Mouse (Mus musculus) kidney, adult 2 months (tissue): ENCODE measurements around the gene Pex7. TPM values are rescaled to one million over a fixed set of nuclear protein-coding genes. Genes with fewer than 3 reads are reported as not detected.

Experiments
- DNase-seq: peaks from one replicate; pipeline ENCODE4 v3.0.0; 2021
- H3K27ac ChIP-seq: fragments of 200-500 bp; 2 replicates; pipeline ENCODE4 v1.5.1; 2012; ENCODE audit warnings: low read depth, low read length, control low read depth, inconsistent platforms; ENCODE audit not compliant: insufficient read depth
- H3K27me3 ChIP-seq: fragments of 200-500 bp; replicated peaks from 2 replicates; pipeline ENCODE4 v1.6.1; 2012; ENCODE audit warnings: mild to moderate bottlenecking, moderate library complexity, low read length, inconsistent platforms; ENCODE audit not compliant: control insufficient read depth, insufficient read depth
- H3K36me3 ChIP-seq: fragments of 200-500 bp; 2 replicates; pipeline ENCODE4 v1.6.1; 2012; ENCODE audit warnings: mild to moderate bottlenecking, moderate library complexity, low read length, inconsistent platforms; ENCODE audit not compliant: control insufficient read depth, insufficient read depth
- H3K4me1 ChIP-seq: fragments of 200-500 bp; 2 replicates; pipeline ENCODE4 v1.6.1; 2011; ENCODE audit warnings: low read length; ENCODE audit not compliant: control insufficient read depth, insufficient read depth
- H3K4me3 ChIP-seq: fragments of 200-500 bp; 2 replicates; pipeline ENCODE4 v1.5.1; 2011; ENCODE audit warnings: mild to moderate bottlenecking, low read depth, low read length, control low read depth; ENCODE audit not compliant: insufficient read depth
- CTCF ChIP-seq: fragments of 200-500 bp; conservative IDR thresholded peaks from 2 replicates; pipeline ENCODE4 v1.5.1; 2011; ENCODE audit warnings: low read depth, mild to moderate bottlenecking, control low read depth, low read length, moderate library complexity, mixed read lengths; ENCODE audit not compliant: insufficient read depth, insufficient read length
- POLR2A ChIP-seq: fragments of 200-500 bp; IDR thresholded peaks from one replicate; pipeline ENCODE4 v1.6.1; 2011; ENCODE audit warnings: low read depth, low read length, control low read depth
- WGBS: fragments of 180-500 bp; shearing (Covaris S2); methylation state at CpG from one replicate; pipeline ENCODE4 v1.1.7; 2018; 5-methylcytosine and 5-hydroxymethylcytosine counted together
- polyA plus RNA-seq: library from polyadenylated mRNA; depleted of rRNA; stranded (reverse); fragments of >200 nt; gene quantifications from 2 replicates; pipeline ENCODE4 v1.2.3, GENCODE M21; 2012

Gene Pex7
- polyA plus RNA-seq, 1 experiment = 87.4 TPM

GRCm38 (mm10) chr10:19940626-19941025 lies 33.1 kb upstream of the Pex7 start:
- TF ChIP-seq CTCF (no peak), POLR2A (no peak)
- peak overlapping the region; percentile 22 for H3K27ac ChIP-seq

GRCm38 (mm10) chr10:19940127-19940526 lies 32.6 kb upstream of the Pex7 start:
- H3K27ac ChIP-seq = peak overlapping the region; percentile 22
- TF ChIP-seq POLR2A = no peak
- TF ChIP-seq CTCF = no peak
- DNase-seq = peak; percentile 37
- WGBS = 55% methylated on average over 7 of the region's 7 CpGs
- H3K4me3 ChIP-seq = no peak overlapping the region
- H3K27me3 ChIP-seq = no peaks in the 10 kb centered on the region
- peaks cover 43% of the 10 kb centered on the region for H3K4me1 ChIP-seq
- no peaks in the 10 kb centered on the region for H3K36me3 ChIP-seq

More at GRCm38 (mm10) chr10:19940626-19941025, 33.1 kb upstream of the Pex7 start:
- peaks cover 48% of the 10 kb centered on the region for H3K4me1 ChIP-seq
- no peak overlapping the region for H3K4me3 ChIP-seq
- DNase-seq = peak; percentile 39
- no peaks in the 10 kb centered on the region for H3K27me3 ChIP-seq
- no peaks in the 10 kb centered on the region for H3K36me3 ChIP-seq
- 28% methylated on average over 8 of the region's 8 CpGs for WGBS

- peaks cover 43% of the 10 kb centered on the region for H3K4me1 ChIP-seq
- H3K36me3 ChIP-seq = no peaks in the 10 kb centered on the region
- 14% methylated on average over 8 of the region's 8 CpGs for WGBS
- DNase-seq = peak; percentile 86
- TF ChIP-seq POLR2A (no peak), CTCF (no peak)
- peak overlapping the region; percentile 90 for H3K27ac ChIP-seq
- H3K27me3 ChIP-seq = no peaks in the 10 kb centered on the region
- H3K4me3 ChIP-seq = no peak overlapping the region
These were observed 31.8 kb upstream of the Pex7 start for GRCm38 (mm10) chr10:19939282-19939705.

GRCm38 (mm10) chr10:19938738-19939137 lies 31.2 kb upstream of the Pex7 start:
- Histone ChIP-seq H3K36me3 (no peaks in the 10 kb centered on the region), H3K27me3 (no peaks in the 10 kb centered on the region), H3K27ac (peak overlapping the region; percentile 90), H3K4me3 (no peak overlapping the region), H3K4me1 (peaks cover 43% of the 10 kb centered on the region)
- 24% methylated on average over 6 of the region's 6 CpGs for WGBS
- DNase-seq = peak; percentile 84
- TF ChIP-seq CTCF (no peak), POLR2A (no peak)

GRCm38 (mm10) chr10:19936961-19937708 lies 29.6 kb upstream of the Pex7 start:
- peaks cover 43% of the 10 kb centered on the region for H3K4me1 ChIP-seq
- peak overlapping the region; percentile 14 for H3K4me3 ChIP-seq
- peak; percentile 78 for DNase-seq
- H3K36me3 ChIP-seq = no peaks in the 10 kb centered on the region
- WGBS = 34% methylated on average over 9 of the region's 9 CpGs
- H3K27me3 ChIP-seq = no peaks in the 10 kb centered on the region
- TF ChIP-seq CTCF (no peak), POLR2A (no peak)
- peak overlapping the region; percentile 39 for H3K27ac ChIP-seq

GRCm38 (mm10) chr10:19935821-19936367 lies 28.4 kb upstream of the Pex7 start:
- DNase-seq = peak; percentile 31
- Histone ChIP-seq H3K27me3 (no peaks in the 10 kb centered on the region), H3K4me3 (no peak overlapping the region; the same call in 1 of the 2 replicates), H3K4me1 (peaks cover 37% of the 10 kb centered on the region), H3K36me3 (no peaks in the 10 kb centered on the region), H3K27ac (peak overlapping the region; percentile 41; the same call in 1 of the 2 replicates)
- 29% methylated on average over 4 of the region's 4 CpGs for WGBS
- TF ChIP-seq POLR2A = no peak
- no peak for TF ChIP-seq CTCF

GRCm38 (mm10) chr10:19935295-19935623 lies 27.8 kb upstream of the Pex7 start:
- 8% methylated on average over 10 of the region's 10 CpGs for WGBS
- TF ChIP-seq POLR2A (no peak), CTCF (no peak)
- no peaks in the 10 kb centered on the region for H3K27me3 ChIP-seq
- peak overlapping the region; percentile 63 for H3K4me3 ChIP-seq
- peaks cover 31% of the 10 kb centered on the region for H3K4me1 ChIP-seq
- H3K36me3 ChIP-seq = no peaks in the 10 kb centered on the region
- peak overlapping the region; percentile 85 for H3K27ac ChIP-seq
- peak; percentile 44 for DNase-seq
